Mouse (Mus musculus) forebrain, embryonic 16.5 days (tissue): ENCODE data around the gene Atf7. TPM values are rescaled to one million over a fixed set of nuclear protein-coding genes. Genes with fewer than 3 reads are reported as not detected.

Experiments
- ATAC-seq: fragments of 200-750 bp; cut with Nextera tagmentation; 2 replicates; pipeline ENCODE4 v1.8.0; 2017; ENCODE audit warnings: mild to moderate bottlenecking, moderate library complexity
- H3K27ac ChIP-seq: fragments of 300-500 bp; sonication (generic); 2 replicates; pipeline ENCODE4 v1.5.1; 2014; ENCODE audit warnings: low read length, control low read depth
- H3K27me3 ChIP-seq: fragments of 300-500 bp; sonication (generic); replicated peaks from 2 replicates; pipeline ENCODE4 v1.6.1; 2014; ENCODE audit warnings: low read length; ENCODE audit not compliant: control insufficient read depth, insufficient read depth
- H3K36me3 ChIP-seq: fragments of 300-500 bp; sonication (generic); 2 replicates; pipeline ENCODE4 v1.6.1; 2014; ENCODE audit not compliant: control insufficient read depth, insufficient read depth
- H3K4me1 ChIP-seq: fragments of 300-500 bp; sonication (generic); replicated peaks from 2 replicates; pipeline ENCODE4 v1.6.1; 2014; ENCODE audit warnings: low read length; ENCODE audit not compliant: control insufficient read depth, insufficient read depth
- H3K4me2 ChIP-seq: fragments of 300-500 bp; sonication (generic); 2 replicates; pipeline ENCODE4 v1.6.1; 2014; ENCODE audit warnings: mild to moderate bottlenecking, low read length, control low read depth
- H3K4me3 ChIP-seq: fragments of 300-500 bp; sonication (generic); replicated peaks from 2 replicates; pipeline ENCODE4 v1.5.1; 2014; ENCODE audit warnings: mild to moderate bottlenecking, low read length, control low read depth
- H3K9ac ChIP-seq: fragments of 300-500 bp; sonication (generic); replicated peaks from 2 replicates; pipeline ENCODE4 v1.6.1; 2014; ENCODE audit warnings: low read depth, low read length, control low read depth
- H3K9me3 ChIP-seq: fragments of 300-500 bp; sonication (generic); 2 replicates; pipeline ENCODE4 v1.6.1; 2016; ENCODE audit warnings: low read length; ENCODE audit not compliant: control insufficient read depth
- WGBS: fragments of 180-500 bp; shearing (Covaris S2); extraction: QIAGEN DNeasy Blood & Tissue Kit; methylation state at CpG from one replicate; pipeline ENCODE4 v1.1.7; 2014; 5-methylcytosine and 5-hydroxymethylcytosine counted together
- polyA plus RNA-seq: library from polyadenylated mRNA; unstranded; fragments of >200 nt; fragmentation: Nextera tagmentation; extraction: Ambion mirVana; gene quantifications from 2 replicates; pipeline ENCODE4 v1.2.1, GENCODE M21; 2015

Gene Atf7
- polyA plus RNA-seq, 1 experiment from 2014 or later = 26.8 TPM

GRCm38 (mm10) chr15:102516728-102517404 is 108.4 kb downstream of the Atf7 start, which contains the start of gene Map3k12:
Gene Map3k12, minus strand, starts transcription at chr15:102517064.
- peak; percentile 14 for ATAC-seq

GRCm38 (mm10) chr15:102516293-102516692 is 109.0 kb downstream of the Atf7 start:
- peak overlapping the region; percentile 73 for H3K4me3 ChIP-seq
- H3K27ac ChIP-seq = peak overlapping the region; percentile 100
- no peak for ATAC-seq
- 2% methylated on average over 9 of the region's 12 CpGs for WGBS
- H3K9ac ChIP-seq = peak overlapping the region; percentile 90
- H3K27me3 ChIP-seq = no peaks in the 10 kb centered on the region
- peaks cover 59% of the 10 kb centered on the region for H3K4me1 ChIP-seq
- H3K36me3 ChIP-seq = no peaks in the 10 kb centered on the region
- peak overlapping the region; percentile 96 for H3K4me2 ChIP-seq
- H3K9me3 ChIP-seq = no peaks in the 10 kb centered on the region

More at GRCm38 (mm10) chr15:102516728-102517404, 108.4 kb downstream of the Atf7 start, which contains the start of gene Map3k12:
- H3K9me3 ChIP-seq = no peaks in the 10 kb centered on the region
- H3K4me2 ChIP-seq = peak within 1 kb of the TSS; percentile 96
- H3K36me3 ChIP-seq = no peaks in the 10 kb centered on the region
- H3K9ac ChIP-seq = peak within 1 kb of the TSS; percentile 90
- H3K27ac ChIP-seq = peak within 1 kb of the TSS; percentile 100
- peak within 1 kb of the TSS; percentile 73 for H3K4me3 ChIP-seq
- WGBS = under 1% methylated on average over 43 of the region's 43 CpGs
- peaks cover 53% of the 10 kb centered on the region for H3K4me1 ChIP-seq
- no peaks in the 10 kb centered on the region for H3K27me3 ChIP-seq

DNA sequence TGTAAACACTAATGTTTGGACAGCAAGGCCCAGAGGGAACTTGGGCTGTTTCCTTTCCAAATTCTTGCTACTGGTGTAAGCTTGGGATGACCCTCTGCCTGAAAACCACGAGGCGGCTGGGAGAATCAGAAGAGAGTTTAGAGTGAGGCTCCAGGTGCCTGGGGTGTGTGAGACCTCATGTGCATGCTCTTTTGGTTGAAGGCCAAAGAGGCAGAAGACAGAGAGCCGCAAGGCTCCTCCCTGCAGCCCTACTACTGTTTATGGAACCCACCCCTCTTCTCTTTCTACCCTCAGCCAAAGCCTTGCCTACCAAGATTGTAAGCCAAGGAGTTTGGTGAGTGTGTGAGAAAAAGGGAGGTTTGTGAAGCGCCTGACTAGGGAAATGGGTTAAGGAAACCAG is 109.5 kb downstream of the Atf7 start:
- Histone ChIP-seq H3K9me3 (no peaks in the 10 kb centered on the region), H3K4me1 (peaks cover 64% of the 10 kb centered on the region), H3K36me3 (no peaks in the 10 kb centered on the region), H3K4me3 (peak overlapping the region; percentile 73), H3K4me2 (peak overlapping the region; percentile 96), H3K27ac (peak overlapping the region; percentile 100), H3K9ac (peak overlapping the region; percentile 90), H3K27me3 (no peaks in the 10 kb centered on the region)
- 38% methylated on average over 4 of the region's 4 CpGs for WGBS
- no peak for ATAC-seq

DNA sequence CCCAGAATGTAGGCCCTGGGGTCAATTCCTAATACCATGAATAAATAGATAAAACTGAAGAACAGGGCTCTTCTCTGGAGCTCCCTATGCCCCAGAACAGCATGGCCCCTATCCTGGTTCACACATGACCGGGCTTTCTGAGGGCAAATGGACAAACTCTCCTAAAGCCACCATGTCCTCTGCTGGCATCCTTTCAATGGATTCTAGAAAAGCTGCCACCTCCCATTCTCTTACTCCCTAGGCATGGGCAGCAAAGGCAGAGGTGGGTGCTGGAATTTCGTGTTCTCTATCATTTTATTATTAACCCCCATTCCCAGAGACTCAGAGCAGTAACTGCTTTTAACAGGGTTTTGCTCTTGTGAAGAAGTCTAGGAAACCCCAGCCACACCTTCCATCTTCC is 110.0 kb downstream of the Atf7 start:
- no peak overlapping the region for H3K27ac ChIP-seq
- H3K4me1 ChIP-seq = peaks cover 66% of the 10 kb centered on the region
- ATAC-seq = no peak
- H3K4me3 ChIP-seq = peak overlapping the region; percentile 73
- H3K27me3 ChIP-seq = no peaks in the 10 kb centered on the region
- H3K9me3 ChIP-seq = no peaks in the 10 kb centered on the region
- 85% methylated on average over 2 of the region's 2 CpGs for WGBS
- H3K4me2 ChIP-seq = peak overlapping the region; percentile 96
- H3K9ac ChIP-seq = no peak overlapping the region
- H3K36me3 ChIP-seq = no peaks in the 10 kb centered on the region

GRCm38 (mm10) chr15:102513004-102513403 is 112.3 kb downstream of the Atf7 start:
- Histone ChIP-seq H3K4me1 (peaks cover 71% of the 10 kb centered on the region), H3K4me2 (no peak overlapping the region), H3K4me3 (no peak overlapping the region), H3K9me3 (no peaks in the 10 kb centered on the region), H3K9ac (no peak overlapping the region), H3K36me3 (no peaks in the 10 kb centered on the region), H3K27ac (no peak overlapping the region), H3K27me3 (no peaks in the 10 kb centered on the region)
- 86% methylated on average over 3 of the region's 3 CpGs for WGBS
- ATAC-seq = no peak

DNA sequence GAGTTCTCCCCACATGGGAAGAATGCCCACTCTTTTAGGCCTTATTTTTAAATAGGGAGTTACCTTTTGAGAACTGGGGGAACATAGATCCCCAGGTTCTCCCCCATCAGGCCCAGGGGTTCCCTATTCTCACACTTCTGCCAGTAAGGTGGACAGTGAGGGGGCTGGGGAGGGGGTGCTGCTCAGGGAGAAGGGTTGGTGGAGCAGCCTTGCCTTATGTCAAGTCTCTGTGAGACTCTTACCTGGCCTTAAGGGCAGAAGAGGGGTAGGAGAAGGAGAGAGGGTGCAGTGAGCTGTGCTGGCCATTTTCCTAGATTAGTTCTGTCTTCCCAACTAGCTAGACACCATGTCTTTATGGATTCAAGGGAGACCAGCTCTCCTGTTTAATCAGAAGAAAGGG is 112.8 kb downstream of the Atf7 start:
- Histone ChIP-seq H3K4me1 (peaks cover 71% of the 10 kb centered on the region), H3K27me3 (no peaks in the 10 kb centered on the region), H3K4me3 (no peak overlapping the region), H3K9me3 (no peaks in the 10 kb centered on the region), H3K36me3 (peaks cover 2% of the 10 kb centered on the region), H3K4me2 (no peak overlapping the region), H3K27ac (no peak overlapping the region), H3K9ac (no peak overlapping the region)
- no peak for ATAC-seq

- Histone ChIP-seq H3K27me3 (no peaks in the 10 kb centered on the region), H3K36me3 (peaks cover 3% of the 10 kb centered on the region), H3K4me2 (no peak overlapping the region), H3K9me3 (no peaks in the 10 kb centered on the region), H3K4me3 (no peak overlapping the region), H3K9ac (no peak overlapping the region), H3K4me1 (peaks cover 71% of the 10 kb centered on the region), H3K27ac (no peak overlapping the region)
- no peak for ATAC-seq
- 32% methylated on average over 5 of the region's 5 CpGs for WGBS
Measured at GRCm38 (mm10) chr15:102512010-102512409, 113.3 kb downstream of the Atf7 start.

- Histone ChIP-seq H3K4me3 (no peak overlapping the region), H3K27me3 (no peaks in the 10 kb centered on the region), H3K9ac (no peak overlapping the region), H3K9me3 (no peaks in the 10 kb centered on the region), H3K36me3 (peaks cover 3% of the 10 kb centered on the region), H3K4me1 (peaks cover 71% of the 10 kb centered on the region), H3K4me2 (peak overlapping the region; percentile 65), H3K27ac (peak overlapping the region; percentile 90)
- 14% methylated on average over 6 of the region's 6 CpGs for WGBS
- ATAC-seq = no peak
Measured at GRCm38 (mm10) chr15:102511285-102511833, 113.9 kb downstream of the Atf7 start.

- H3K4me2 ChIP-seq = peak overlapping the region; percentile 65
- H3K9ac ChIP-seq = peak overlapping the region; percentile 66
- peak; percentile 93 for ATAC-seq
- H3K27ac ChIP-seq = peak overlapping the region; percentile 90
- H3K4me1 ChIP-seq = peaks cover 67% of the 10 kb centered on the region
- H3K36me3 ChIP-seq = peaks cover 3% of the 10 kb centered on the region
- no peaks in the 10 kb centered on the region for H3K9me3 ChIP-seq
- H3K27me3 ChIP-seq = no peaks in the 10 kb centered on the region
- WGBS = 4% methylated on average over 34 of the region's 34 CpGs
- H3K4me3 ChIP-seq = peak overlapping the region; percentile 56
Measured at GRCm38 (mm10) chr15:102510590-102511284, 114.5 kb downstream of the Atf7 start.
